Mouse (Mus musculus): Measurements from ENCODE around the gene Dpp6.

DNA sequence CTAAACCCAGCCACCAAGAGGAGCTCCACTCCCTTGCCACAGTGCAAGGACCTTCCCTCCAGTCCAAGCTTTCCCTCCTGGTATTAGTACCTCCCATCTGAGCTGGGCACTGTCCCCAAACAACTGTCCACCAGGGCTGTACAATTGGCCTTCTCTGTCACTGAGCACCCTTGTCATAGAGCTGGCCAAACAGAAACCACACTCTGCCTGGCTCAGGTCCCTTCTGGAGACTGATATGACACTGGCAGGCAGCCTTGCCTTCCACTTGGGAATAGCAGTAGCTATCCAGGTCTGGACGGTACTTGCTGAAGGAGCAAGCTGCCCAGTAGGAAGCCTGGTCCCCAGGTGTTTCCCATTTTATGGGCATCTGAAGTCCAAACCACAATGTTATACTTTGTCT, 806.9 kb downstream of the Dpp6 start:
- no peak for TF ChIP-seq CTCF (IDR thresholded peaks at IDR 0.05; ENCODE audit: low read depth)
- no peak for TF ChIP-seq EP300 (IDR thresholded peaks at IDR 0.05; ENCODE audit: low read depth)

Data from liver, postnatal 0 days (tissue).